Mouse (Mus musculus) liver, embryonic 15.5 days (tissue): ENCODE results near the gene Crocc. TPM values are rescaled to one million over a fixed set of nuclear protein-coding genes. Genes with fewer than 3 reads are reported as not detected.

Experiments
- polyA plus RNA-seq: library from polyadenylated mRNA; unstranded; fragments of >200 nt; fragmentation: Nextera tagmentation; extraction: Ambion mirVana; gene quantifications from 2 replicates; pipeline ENCODE4 v1.2.1, GENCODE M21; 2015

Crocc gene
- polyA plus RNA-seq, 1 experiment from 2014 or later = 0.77 TPM

Other genes with a start within 250 kb of the Crocc start
- 0.12 and 0.17 TPM in 2 replicates for gene Padi3, start 249.9 kb downstream of the Crocc start, polyA plus RNA-seq
- gene Padi1, start 214.8 kb downstream of the Crocc start, polyA plus RNA-seq = 0.02 and 0.03 TPM in 2 replicates
- 1.6 and 2.2 TPM in 2 replicates for gene Padi2, start 154.2 kb downstream of the Crocc start, polyA plus RNA-seq
- gene Sdhb, start 99.3 kb downstream of the Crocc start, polyA plus RNA-seq = 192 and 196 TPM in 2 replicates
- 17.4 and 20.3 TPM in 2 replicates for gene Atp13a2, start 73.7 kb downstream of the Crocc start, polyA plus RNA-seq
- 17.5 and 21.1 TPM in 2 replicates for gene Mfap2, start 50.1 kb downstream of the Crocc start, polyA plus RNA-seq
- gene Necap2, start 17.8 kb upstream of the Crocc start, polyA plus RNA-seq = 97.2 and 98.6 TPM in 2 replicates
- not detected in 2 replicates for gene Spata21, start 27.8 kb upstream of the Crocc start, polyA plus RNA-seq
- gene Szrd1, start 79.2 kb upstream of the Crocc start, polyA plus RNA-seq = 18.1 and 20.7 TPM in 2 replicates
- 17.9 and 18.3 TPM in 2 replicates for gene Fbxo42, start 87.4 kb upstream of the Crocc start, polyA plus RNA-seq
- 1.2 and 1.4 TPM in 2 replicates for gene Rsg1, start 153.4 kb upstream of the Crocc start, polyA plus RNA-seq
- gene Arhgef19, start 178.9 kb upstream of the Crocc start, polyA plus RNA-seq = 1.5 TPM in 2 replicates
- gene Epha2, start 240.7 kb upstream of the Crocc start, polyA plus RNA-seq = 0.75 and 0.79 TPM in 2 replicates